In the genomic region with DNA sequence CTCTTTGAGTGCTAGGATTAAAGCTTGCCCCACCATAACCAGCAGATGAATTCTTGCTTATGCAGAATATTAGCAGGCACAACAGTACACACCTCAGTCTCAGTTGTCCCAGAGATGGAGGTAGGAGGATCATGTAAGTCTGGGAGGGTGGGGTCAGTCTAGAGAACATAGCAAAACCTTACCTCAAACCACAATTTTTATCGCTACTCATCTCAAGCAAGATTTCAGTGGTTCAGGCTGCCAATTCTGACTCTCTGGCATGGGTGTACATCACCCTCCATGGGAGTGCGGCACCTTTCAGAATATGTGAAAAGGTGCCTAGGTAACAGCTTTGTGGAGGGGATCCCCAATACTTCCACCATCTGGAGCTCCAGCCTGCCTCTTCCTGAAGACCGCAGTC, we compare ENCODE assay signal across 18 mouse cellular contexts.
"Had no signal": no experiment of that assay in that cellular context is flagged by ENCODE, and none has a peak within 500 bp of the region (broad histone marks: within the 10 kb centered on the region; RNA-seq: fewer than 3 reads in every experiment).

No protein-coding gene starts in this region.

- DNase-seq: kidney, adult 9 months; kidney, postnatal 14 days; layer of hippocampus, adult 9-11 months; liver; lung, adult 18-20 months; lung, postnatal 14 days; thymus, postnatal 4 days had no signal

- H3K4me1 ChIP-seq: limb, embryonic 13.5 days; liver, embryonic 12.5 days; liver, embryonic 15.5 days; lung, embryonic 15.5 days; stomach, embryonic 15.5 days had no signal

- ATAC-seq: liver, embryonic 12.5 days; midbrain, embryonic 15.5 days had no signal

- H3K36me3 ChIP-seq: limb, embryonic 10.5 days; limb, embryonic 13.5 days; liver, embryonic 12.5 days; liver, embryonic 15.5 days; lung, embryonic 15.5 days; midbrain, embryonic 12.5 days; midbrain, embryonic 15.5 days; neural tube, embryonic 13.5 days; stomach, embryonic 15.5 days had no signal

- H3K9ac ChIP-seq: limb, embryonic 13.5 days; liver, embryonic 12.5 days; liver, embryonic 15.5 days; lung, embryonic 15.5 days; midbrain, embryonic 12.5 days; midbrain, embryonic 15.5 days; neural tube, embryonic 13.5 days; stomach, embryonic 15.5 days had no signal

- H3K27me3 ChIP-seq: limb, embryonic 13.5 days; liver, embryonic 12.5 days; liver, embryonic 15.5 days; lung, embryonic 15.5 days; midbrain, embryonic 15.5 days; stomach, embryonic 15.5 days had no signal

- H3K4me2 ChIP-seq: limb, embryonic 13.5 days; liver, embryonic 12.5 days; liver, embryonic 15.5 days; lung, embryonic 15.5 days; midbrain, embryonic 12.5 days; midbrain, embryonic 15.5 days; neural tube, embryonic 13.5 days; stomach, embryonic 15.5 days had no signal

- H3K4me3 ChIP-seq: layer of hippocampus, adult 2 months; limb, embryonic 10.5 days; limb, embryonic 13.5 days; liver, embryonic 12.5 days; liver, embryonic 15.5 days; lung, embryonic 15.5 days; midbrain, embryonic 12.5 days; midbrain, embryonic 15.5 days; neural tube, embryonic 13.5 days; stomach, embryonic 15.5 days had no signal

- H3K27ac ChIP-seq: layer of hippocampus, adult 2 months; limb, embryonic 10.5 days; limb, embryonic 13.5 days; liver, embryonic 12.5 days; liver, embryonic 15.5 days; lung, embryonic 15.5 days; macrophage; midbrain, embryonic 12.5 days; midbrain, embryonic 15.5 days; neural tube, embryonic 13.5 days; stomach, embryonic 15.5 days had no signal

- H3K9me3 ChIP-seq: limb, embryonic 10.5 days; limb, embryonic 13.5 days; liver, embryonic 12.5 days; liver, embryonic 15.5 days; lung, embryonic 15.5 days; midbrain, embryonic 12.5 days; midbrain, embryonic 15.5 days; neural tube, embryonic 13.5 days; stomach, embryonic 15.5 days had no signal
